Mouse (Mus musculus) gastrocnemius, postnatal 36 days (tissue): ENCODE results near the gene Sp9. TPM values are rescaled to one million over a fixed set of nuclear protein-coding genes. Genes with fewer than 3 reads are reported as not detected.

Source experiments
- DNase-seq, 2 experiments: peaks; one replicate each; pipeline ENCODE4 v3.0.0; 2022
- intact Hi-C: fragments of 180-260 bp; cut with DNase I; formaldehyde crosslinking; loops from one replicate; pipeline ENCODE4 v1.15.1; 2025
- long read RNA-seq, 2 experiments: library from polyadenylated mRNA; stranded (forward); transcript quantifications; one replicate each; pipeline ENCODE4 v2.0.0; 2021
- total RNA-seq, 2 experiments: library from RNA; stranded (reverse); gene quantifications; 2 replicates each; pipeline ENCODE4 v1.2.3; 2021

The Sp9 gene
- total RNA-seq = not detected
- long read RNA-seq, experiment 1 = 0 reads
- long read RNA-seq, experiment 2 = 0 reads

GRCm38 (mm10) chr2:73271459-73272161, at the start of gene Sp9:
Sp9 (plus strand) TSS chr2:73271925.
- DNase-seq = peak in 1 of 2 experiments; percentile 31
- intact Hi-C loops = loop anchor here (10.0 kb wide), 3 partner anchors 1067 to 1727 kb away; partner anchors contain the start of genes Dlx2 and Evx2

GRCm38 (mm10) chr2:73231081-73231480, 40.6 kb upstream of the Sp9 start:
- intact Hi-C loops = no loop called here
- no peak for DNase-seq

- intact Hi-C loops = no loop called here
- DNase-seq = no peak
Observed at GRCm38 (mm10) chr2:73241299-73241698, 30.4 kb upstream of the Sp9 start.

GRCm38 (mm10) chr2:73248701-73249100, 23.0 kb upstream of the Sp9 start:
- DNase-seq = no peak
- intact Hi-C loops = no loop called here

GRCm38 (mm10) chr2:73263172-73263765, 8.5 kb upstream of the Sp9 start:
- intact Hi-C loops = no loop called here
- no peak for DNase-seq

- peak in 1 of 2 experiments; percentile 20 for DNase-seq
- intact Hi-C loops = no loop called here
Observed at GRCm38 (mm10) chr2:73263794-73264610, 7.7 kb upstream of the Sp9 start.

GRCm38 (mm10) chr2:73264611-73265195, 7.0 kb upstream of the Sp9 start:
- intact Hi-C loops = no loop called here

GRCm38 (mm10) chr2:73266011-73266410, 5.7 kb upstream of the Sp9 start:
- no peak for DNase-seq
- intact Hi-C loops = loop anchor here (2.0 kb wide), 1 partner anchor 51 kb away; no protein-coding TSS in a partner anchor

More at GRCm38 (mm10) chr2:73264611-73265195, 7.0 kb upstream of the Sp9 start:
- no peak for DNase-seq

GRCm38 (mm10) chr2:73266623-73267022, 5.1 kb upstream of the Sp9 start:
- DNase-seq = no peak
- intact Hi-C loops = loop anchor here (2.0 kb wide), 1 partner anchor 52 kb away; no protein-coding TSS in a partner anchor

GRCm38 (mm10) chr2:73267231-73267630, 4.5 kb upstream of the Sp9 start:
- DNase-seq = no peak
- intact Hi-C loops = loop anchor here (2.0 kb wide), 1 partner anchor 52 kb away; no protein-coding TSS in a partner anchor

GRCm38 (mm10) chr2:73267818-73268217, 3.9 kb upstream of the Sp9 start:
- no peak for DNase-seq
- intact Hi-C loops = loop anchor here (2.0 kb wide), 2 partner anchors 35 to 53 kb away; no protein-coding TSS in a partner anchor

- no peak for DNase-seq
- intact Hi-C loops = loop anchor here (2.0 kb wide), 1 partner anchor 35 kb away; no protein-coding TSS in a partner anchor
Observed at GRCm38 (mm10) chr2:73268281-73268680, 3.4 kb upstream of the Sp9 start.

GRCm38 (mm10) chr2:73268836-73269395, 2.8 kb upstream of the Sp9 start:
- DNase-seq = no peak
- intact Hi-C loops = loop anchor here (2.0 kb wide), 1 partner anchor 36 kb away; no protein-coding TSS in a partner anchor

GRCm38 (mm10) chr2:73269666-73270065, 2.1 kb upstream of the Sp9 start:
- no peak for DNase-seq
- intact Hi-C loops = loop anchor here (2.0 to 10.0 kb wide), 4 partner anchors 37 to 1725 kb away; partner anchors contain the start of genes Dlx2 and Evx2

GRCm38 (mm10) chr2:73270071-73270592, 1.6 kb upstream of the Sp9 start:
- intact Hi-C loops = loop anchor here (10.0 kb wide), 3 partner anchors 1065 to 1725 kb away; partner anchors contain the start of genes Dlx2 and Evx2
- no peak for DNase-seq

- peak in 1 of 2 experiments; percentile 31 for DNase-seq
- intact Hi-C loops = loop anchor here (10.0 kb wide), 3 partner anchors 1066 to 1726 kb away; partner anchors contain the start of genes Dlx2 and Evx2
Observed at GRCm38 (mm10) chr2:73270593-73271458, 899 bp upstream of the Sp9 start.

- intact Hi-C loops = loop anchor here (10.0 kb wide), 3 partner anchors 1068 to 1728 kb away; partner anchors contain the start of genes Dlx2 and Evx2
- peak in 1 of 2 experiments; percentile 42 for DNase-seq
Observed at GRCm38 (mm10) chr2:73272351-73273248, 875 bp downstream of the Sp9 start.
